Mouse (Mus musculus) G1E (cell line): ENCODE results near the gene Rchy1. TPM values are rescaled to one million over a fixed set of nuclear protein-coding genes. Genes with fewer than 3 reads are reported as not detected.
"Not testable (repeated sequence)": the region's sequence is repeated elsewhere in the genome, so short reads cannot be mapped to it uniquely, and the experiment has no call there.

Experiments
- ATAC-seq: 2 replicates; pipeline ENCODE4 v1.8.0; 2016; ENCODE audit warnings: mild to moderate bottlenecking; ENCODE audit not compliant: insufficient number of reproducible peaks, poor library complexity, low FRiP score, severe bottlenecking; ENCODE audit errors: extremely low read depth
- DNase-seq: peaks from one replicate; pipeline ENCODE4 v3.0.0; 2012; ENCODE audit warnings: low spot score
- H3K27me3 ChIP-seq: 2 replicates; pipeline ENCODE4 v1.6.1; 2012; ENCODE audit warnings: mild to moderate bottlenecking, low read length, inconsistent platforms; ENCODE audit not compliant: insufficient read depth
- H3K36me3 ChIP-seq: replicated peaks from 2 replicates; pipeline ENCODE3; 2012; ENCODE audit warnings: mild to moderate bottlenecking, inconsistent platforms
- H3K4me1 ChIP-seq: 2 replicates; pipeline ENCODE4 v1.6.1; 2012; ENCODE audit warnings: low read depth, low read length, inconsistent platforms, mixed read lengths; ENCODE audit not compliant: insufficient read depth
- H3K4me3 ChIP-seq: 2 replicates; pipeline ENCODE4 v1.5.1; 2012; ENCODE audit warnings: low read depth, mild to moderate bottlenecking, inconsistent platforms, low read length, moderate library complexity, mixed read lengths
- H3K9me3 ChIP-seq: replicated peaks from 2 replicates; pipeline ENCODE4 v1.6.1; 2012; ENCODE audit warnings: inconsistent platforms
- CTCF ChIP-seq: IDR thresholded peaks from 2 replicates; pipeline ENCODE4 v1.5.1; 2012; ENCODE audit warnings: low read depth, low read length, inconsistent platforms, mixed read lengths
- GATA1 ChIP-seq: IDR thresholded peaks from 2 replicates; pipeline ENCODE4 v1.6.1; 2012; ENCODE audit warnings: borderline replicate concordance, low read length, inconsistent platforms, mixed read lengths
- GATA2 ChIP-seq: IDR thresholded peaks from 2 replicates; pipeline ENCODE4 v1.6.1; 2012; ENCODE audit warnings: low read depth, low read length, inconsistent platforms, borderline replicate concordance
- POLR2AphosphoS5 ChIP-seq: IDR thresholded peaks from 2 replicates; pipeline ENCODE4 v1.6.1; 2012; ENCODE audit warnings: low read depth, low read length, inconsistent platforms; ENCODE audit not compliant: insufficient replicate concordance
- TAL1 ChIP-seq: conservative IDR thresholded peaks from 2 replicates; pipeline ENCODE4 v1.6.1; 2012; ENCODE audit warnings: low read depth, low read length, inconsistent platforms, mixed read lengths
- polyA plus RNA-seq: library from polyadenylated mRNA; stranded (reverse); fragments of >175 nt; gene quantifications from 2 replicates; pipeline ENCODE4 v1.2.3, GENCODE M21; 2012
- total RNA-seq, 2 experiments: library from RNA; stranded (forward) in 1 of 2; stranded (reverse) in 1 of 2; fragments of 200-1000 nt in 1 of 2; fragments of >200 nt in 1 of 2; fragmentation: Nextera tagmentation in 1 of 2; gene quantifications; 2 replicates each; pipeline ENCODE4 v1.2.3; 2014 to 2017

The Rchy1 gene
- total and polyA plus RNA-seq, 3 experiments: 11.9 to 64.2 (median 60.9) TPM

GRCm38 (mm10) chr5:91951404-91951803 is 11.5 kb downstream of the Rchy1 start:
- no peak for DNase-seq
- TF ChIP-seq POLR2AphosphoS5: no peak
- no peak for TF ChIP-seq TAL1
- no peak for TF ChIP-seq GATA2
- no peak for TF ChIP-seq CTCF
- no peak for TF ChIP-seq GATA1
- H3K9me3 ChIP-seq: no peaks in the 10 kb centered on the region
- H3K36me3 ChIP-seq: peaks cover 81% of the 10 kb centered on the region
- no peak for ATAC-seq
- H3K4me3 ChIP-seq: no peak overlapping the region
- no peaks in the 10 kb centered on the region for H3K27me3 ChIP-seq
- no peaks in the 10 kb centered on the region for H3K4me1 ChIP-seq

DNA sequence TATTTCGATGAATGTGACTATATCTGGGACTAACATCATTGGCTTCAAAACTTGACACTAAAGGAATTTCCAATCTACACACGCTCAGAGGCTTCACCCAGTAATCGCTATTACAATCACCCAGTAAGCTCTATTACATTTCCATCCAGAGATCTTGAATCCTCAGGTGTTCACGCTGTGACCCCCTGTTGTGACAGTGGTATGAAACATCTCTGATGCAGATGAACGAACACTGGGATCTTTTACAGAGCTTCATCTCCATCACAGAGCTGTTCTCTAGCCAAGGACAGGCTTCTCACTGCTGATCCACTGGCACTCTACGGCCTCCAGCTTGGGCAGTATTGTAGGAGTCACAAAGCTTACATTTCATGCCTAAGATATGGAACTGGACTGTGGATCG is 13.4 kb downstream of the Rchy1 start:
- H3K36me3 ChIP-seq: peaks cover 83% of the 10 kb centered on the region
- ATAC-seq (no peak), DNase-seq (no peak)
- H3K27me3 ChIP-seq: no peaks in the 10 kb centered on the region
- TF ChIP-seq POLR2AphosphoS5: no peak
- H3K9me3 ChIP-seq: no peaks in the 10 kb centered on the region
- no peaks in the 10 kb centered on the region for H3K4me1 ChIP-seq
- no peak overlapping the region for H3K4me3 ChIP-seq

- Histone ChIP-seq H3K36me3 (peaks cover 85% of the 10 kb centered on the region), H3K9me3 (no peaks in the 10 kb centered on the region), H3K27me3 (no peaks in the 10 kb centered on the region), H3K4me1 (no peaks in the 10 kb centered on the region), H3K4me3 (no peak overlapping the region)
- TF ChIP-seq TAL1 (no peak), GATA1 (no peak), GATA2 (no peak), POLR2AphosphoS5 (no peak), CTCF (no peak)
- no peak for DNase-seq
- ATAC-seq: no peak
Measured at GRCm38 (mm10) chr5:91947008-91947407, 15.9 kb downstream of the Rchy1 start.

GRCm38 (mm10) chr5:91945609-91946008 is 17.3 kb downstream of the Rchy1 start:
- not testable (repeated sequence) for ATAC-seq, H3K4me3 ChIP-seq, H3K4me1 ChIP-seq, H3K9me3 ChIP-seq, H3K27me3 ChIP-seq, DNase-seq
- peaks cover 79% of the 10 kb centered on the region for H3K36me3 ChIP-seq

DNA sequence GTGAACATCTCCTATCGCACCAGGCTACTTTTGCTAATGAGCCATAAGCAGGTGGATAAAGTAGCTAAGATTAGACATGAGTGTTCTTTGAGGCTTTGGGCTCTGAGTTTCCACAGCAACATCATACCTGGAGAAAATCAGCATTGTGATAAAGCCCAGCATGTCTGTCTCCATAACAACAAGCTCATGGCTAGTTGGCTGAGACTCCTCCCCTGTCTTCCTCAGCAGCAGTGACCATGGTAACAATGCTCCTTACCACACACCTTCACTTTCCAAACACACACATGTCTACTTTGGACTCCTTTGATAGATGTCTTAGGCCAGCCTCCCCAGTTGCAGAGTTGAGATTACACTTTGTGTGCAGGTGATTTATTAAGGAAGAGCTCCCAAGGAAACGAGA is 49.6 kb downstream of the Rchy1 start:
- TF ChIP-seq POLR2AphosphoS5 (no peak), GATA2 (no peak), GATA1 (no peak), CTCF (no peak), TAL1 (no peak)
- H3K9me3 ChIP-seq: no peaks in the 10 kb centered on the region
- DNase-seq (no peak), ATAC-seq (no peak)
- H3K4me3 ChIP-seq: no peak overlapping the region
- H3K4me1 ChIP-seq: no peaks in the 10 kb centered on the region
- H3K36me3 ChIP-seq: no peaks in the 10 kb centered on the region
- peaks cover 19% of the 10 kb centered on the region for H3K27me3 ChIP-seq

DNA sequence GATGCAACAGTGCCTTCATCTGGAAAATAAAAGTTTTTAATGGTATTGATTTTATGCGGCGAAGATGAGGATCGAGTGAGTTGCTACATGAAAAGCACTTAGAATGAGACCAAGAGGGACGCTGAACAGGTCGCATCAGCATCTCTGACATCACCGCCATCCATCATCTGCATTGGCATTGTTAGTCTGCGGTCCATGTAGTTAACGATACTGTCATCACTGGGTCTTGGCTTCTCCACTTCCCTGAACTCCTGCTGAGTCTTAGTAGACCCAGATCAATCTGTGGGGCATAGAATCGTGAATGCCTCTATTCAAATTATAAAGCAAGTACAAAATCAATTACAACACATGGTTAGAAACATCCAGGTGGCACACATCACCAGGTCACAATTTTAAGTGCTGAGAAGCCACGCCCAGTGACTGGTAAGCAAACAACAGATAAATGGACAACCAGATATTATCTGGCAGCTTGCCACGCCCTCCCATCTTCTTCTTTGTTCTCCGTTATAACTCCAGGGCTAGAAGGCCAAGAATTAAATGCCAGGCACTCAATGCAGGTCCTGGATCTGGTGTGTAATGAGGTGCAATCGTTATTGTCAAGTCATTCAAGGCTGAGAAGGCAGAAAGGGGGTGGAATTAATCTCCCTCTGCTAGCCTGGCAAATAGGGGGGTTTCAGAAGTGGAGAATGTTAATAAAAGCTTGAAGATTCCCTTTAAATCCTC is 51.3 kb downstream of the Rchy1 start:
- ATAC-seq (no peak), DNase-seq (no peak)
- H3K27me3 ChIP-seq: peaks cover 30% of the 10 kb centered on the region
- no peaks in the 10 kb centered on the region for H3K9me3 ChIP-seq
- no peak overlapping the region for H3K4me3 ChIP-seq
- H3K4me1 ChIP-seq: no peaks in the 10 kb centered on the region
- TF ChIP-seq GATA1 (no peak), TAL1 (no peak), GATA2 (no peak), CTCF (no peak), POLR2AphosphoS5 (no peak)
- no peaks in the 10 kb centered on the region for H3K36me3 ChIP-seq

DNA sequence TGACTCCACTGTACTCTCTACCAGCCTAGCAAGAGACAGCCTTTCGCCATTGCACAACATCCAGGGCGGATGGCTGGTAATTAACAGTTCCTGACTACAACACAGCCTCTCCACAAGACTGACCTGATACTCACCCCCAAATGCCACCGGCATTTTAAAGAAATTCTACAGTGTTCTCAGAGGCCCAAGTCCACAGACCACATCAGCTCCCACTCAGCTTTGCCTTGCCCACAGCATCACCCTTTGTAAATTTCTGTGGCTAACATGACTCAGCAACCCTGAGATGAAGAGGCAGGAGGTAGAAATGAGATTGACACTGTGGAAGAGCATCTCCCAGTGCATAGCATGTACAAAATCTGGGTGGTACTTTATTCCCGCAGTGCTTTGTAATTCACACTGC is 52.3 kb downstream of the Rchy1 start:
- H3K27me3 ChIP-seq: peaks cover 28% of the 10 kb centered on the region
- no peaks in the 10 kb centered on the region for H3K36me3 ChIP-seq
- DNase-seq (no peak), ATAC-seq (no peak)
- H3K4me1 ChIP-seq: no peaks in the 10 kb centered on the region
- TF ChIP-seq CTCF (no peak), POLR2AphosphoS5 (no peak), TAL1 (no peak), GATA1 (no peak), GATA2 (no peak)
- no peaks in the 10 kb centered on the region for H3K9me3 ChIP-seq
- no peak overlapping the region for H3K4me3 ChIP-seq
